Mouse (Mus musculus): ENCODE data around the gene Fam186b.

DNA sequence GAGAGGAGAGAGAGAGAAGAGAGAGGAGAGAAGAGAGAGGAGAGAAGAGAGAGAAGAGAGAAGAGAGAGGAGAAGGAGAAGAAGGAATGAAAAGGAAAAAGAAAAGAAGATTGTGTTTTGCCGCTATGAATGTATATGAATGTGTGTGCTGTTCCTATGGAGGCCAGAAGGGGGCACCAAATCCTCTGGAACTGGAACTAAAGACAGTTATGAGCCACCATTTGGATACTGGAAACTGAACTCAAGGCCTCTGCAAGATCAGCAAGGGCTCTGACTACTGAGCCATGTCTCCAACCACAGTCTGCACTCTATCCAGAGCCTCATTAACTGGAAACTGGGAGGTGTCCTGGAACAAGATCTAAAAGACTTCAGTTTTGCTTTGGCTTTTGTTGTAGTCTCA, 31.3 kb upstream of the Fam186b start:
- TF ChIP-seq SIN3A (IDR thresholded peaks at IDR 0.05; ENCODE audit: low read length) (no peak), CTCF (IDR thresholded peaks at IDR 0.05 in 2 of 3, conservative IDR thresholded peaks at IDR 0.05 in 1 of 3; ENCODE audit: control insufficient read depth in 1 of 3, insufficient read depth in 1 of 3, low read depth in 2 of 3, low read length in 3 of 3, poor library complexity in 1 of 3, severe bottlenecking in 1 of 3) (peak; percentile 72 to 97 (median 92)), POLR2AphosphoS2 (IDR thresholded peaks at IDR 0.05; ENCODE audit: low read length) (no peak), HCFC1 (IDR thresholded peaks at IDR 0.05; ENCODE audit: low read depth, low read length) (no peak), RAD21 (IDR thresholded peaks at IDR 0.05; ENCODE audit: low read depth, low read length) (peak; percentile 97), ZKSCAN1 (IDR thresholded peaks at IDR 0.05; ENCODE audit: low read depth, low read length) (no peak), UBTF (IDR thresholded peaks at IDR 0.05; ENCODE audit: borderline replicate concordance, insufficient read depth, low read depth, low read length) (no peak), MEF2A (IDR thresholded peaks at IDR 0.05; ENCODE audit: extremely low read depth, insufficient replicate concordance, low read depth, low read length, poor library complexity, severe bottlenecking) (no peak), EP300 (IDR thresholded peaks at IDR 0.05; ENCODE audit: low read depth in 1 of 2, low read length in 2 of 2) (no peak), MYB (IDR thresholded peaks at IDR 0.05; ENCODE audit: low read depth, low read length) (no peak), POLR2A (IDR thresholded peaks at IDR 0.05; ENCODE audit: control insufficient read depth in 1 of 2, insufficient read depth in 1 of 2, low read depth in 1 of 2, low read length in 2 of 2, poor library complexity in 1 of 2) (no peak)
